Mouse (Mus musculus): ENCODE measurements around the gene Sf3a3.
"Not testable (repeated sequence)": the region's sequence is repeated elsewhere in the genome, so short reads cannot be mapped to it uniquely, and the experiment has no call there.

Gene Sf3a3

DNA sequence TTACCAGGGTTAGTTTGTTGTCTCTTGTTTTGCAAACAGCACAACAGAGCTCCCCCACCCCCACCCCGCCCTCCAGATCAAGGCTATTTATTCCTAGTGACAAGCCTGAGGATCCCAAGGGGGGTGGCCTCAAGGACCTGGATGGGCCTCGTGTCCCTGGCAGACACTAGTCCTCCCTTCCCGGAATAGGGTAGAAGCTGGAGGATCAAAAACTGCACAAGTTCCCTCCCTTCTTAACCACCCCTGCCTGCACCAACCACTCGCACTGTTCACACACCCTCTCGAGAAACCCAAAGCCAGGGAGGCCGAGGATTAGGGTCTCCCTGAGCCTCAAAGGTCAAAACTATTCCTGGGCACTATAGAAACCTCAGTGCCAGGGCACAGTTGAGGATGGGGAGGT is 14.8 kb upstream of the Sf3a3 start:
- no peak for DNase-seq (ENCODE audit: low spot score in 2 of 2)

GRCm38 (mm10) chr4:124700248-124700971 is 14.2 kb upstream of the Sf3a3 start, which contains the start of gene Fhl3:
Fhl3 (plus strand) TSS chr4:124700701.
- no peak for DNase-seq (ENCODE audit: low spot score in 2 of 2)

GRCm38 (mm10) chr4:124701052-124701845 is 13.3 kb upstream of the Sf3a3 start:
- no peak for DNase-seq (ENCODE audit: low spot score in 2 of 2)

- no peak for DNase-seq (ENCODE audit: low spot score in 2 of 2)
Measured at GRCm38 (mm10) chr4:124701916-124702315, 12.7 kb upstream of the Sf3a3 start.

- DNase-seq (ENCODE audit: low spot score in 2 of 2) = no peak
Measured at GRCm38 (mm10) chr4:124703406-124703805, 11.2 kb upstream of the Sf3a3 start.

GRCm38 (mm10) chr4:124703881-124704796 is 10.4 kb upstream of the Sf3a3 start:
- DNase-seq (ENCODE audit: low spot score in 2 of 2) = no peak

GRCm38 (mm10) chr4:124704797-124705474 is 9.6 kb upstream of the Sf3a3 start:
- no peak for DNase-seq (ENCODE audit: low spot score in 2 of 2)

- DNase-seq (ENCODE audit: low spot score in 2 of 2) = no peak
Measured at GRCm38 (mm10) chr4:124705661-124706269, 8.8 kb upstream of the Sf3a3 start.

DNA sequence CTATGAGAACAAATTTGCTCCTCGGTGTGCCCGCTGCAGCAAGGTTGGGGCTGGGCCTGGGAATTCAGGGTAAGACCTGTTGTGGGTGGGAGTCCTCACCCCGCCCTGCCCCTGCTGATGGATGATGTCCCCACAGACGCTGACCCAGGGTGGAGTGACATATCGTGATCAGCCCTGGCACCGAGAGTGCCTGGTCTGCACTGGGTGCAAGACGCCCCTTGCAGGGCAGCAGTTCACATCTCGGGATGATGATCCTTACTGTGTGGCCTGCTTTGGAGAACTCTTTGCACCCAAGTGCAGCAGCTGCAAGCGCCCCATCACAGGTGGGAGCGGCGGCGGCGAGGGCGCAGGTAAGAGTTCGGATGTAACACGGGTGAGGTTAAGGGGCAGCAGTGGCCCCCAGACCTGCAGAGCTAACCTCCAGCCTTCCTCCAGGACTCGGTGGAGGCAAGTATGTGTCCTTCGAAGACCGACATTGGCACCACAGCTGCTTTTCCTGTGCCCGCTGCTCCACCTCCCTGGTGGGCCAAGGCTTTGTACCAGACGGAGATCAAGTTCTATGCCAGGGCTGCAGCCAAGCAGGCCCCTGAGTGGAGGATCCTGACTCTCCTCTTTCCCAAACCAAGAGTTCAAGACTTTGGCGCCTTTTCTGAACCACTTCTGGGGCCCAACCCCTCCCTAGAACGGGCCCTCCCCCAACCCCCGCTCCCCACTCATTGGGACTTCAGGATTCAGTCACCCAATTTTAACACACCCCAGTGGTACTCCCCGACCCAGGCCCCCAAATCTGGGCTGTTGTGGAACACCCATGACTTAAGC is 7.0 kb upstream of the Sf3a3 start:
- not testable (repeated sequence) for DNase-seq (ENCODE audit: low spot score in 2 of 2)

GRCm38 (mm10) chr4:124708200-124708517 is 6.4 kb upstream of the Sf3a3 start:
- DNase-seq (ENCODE audit: low spot score in 2 of 2) = not testable (repeated sequence)

DNA sequence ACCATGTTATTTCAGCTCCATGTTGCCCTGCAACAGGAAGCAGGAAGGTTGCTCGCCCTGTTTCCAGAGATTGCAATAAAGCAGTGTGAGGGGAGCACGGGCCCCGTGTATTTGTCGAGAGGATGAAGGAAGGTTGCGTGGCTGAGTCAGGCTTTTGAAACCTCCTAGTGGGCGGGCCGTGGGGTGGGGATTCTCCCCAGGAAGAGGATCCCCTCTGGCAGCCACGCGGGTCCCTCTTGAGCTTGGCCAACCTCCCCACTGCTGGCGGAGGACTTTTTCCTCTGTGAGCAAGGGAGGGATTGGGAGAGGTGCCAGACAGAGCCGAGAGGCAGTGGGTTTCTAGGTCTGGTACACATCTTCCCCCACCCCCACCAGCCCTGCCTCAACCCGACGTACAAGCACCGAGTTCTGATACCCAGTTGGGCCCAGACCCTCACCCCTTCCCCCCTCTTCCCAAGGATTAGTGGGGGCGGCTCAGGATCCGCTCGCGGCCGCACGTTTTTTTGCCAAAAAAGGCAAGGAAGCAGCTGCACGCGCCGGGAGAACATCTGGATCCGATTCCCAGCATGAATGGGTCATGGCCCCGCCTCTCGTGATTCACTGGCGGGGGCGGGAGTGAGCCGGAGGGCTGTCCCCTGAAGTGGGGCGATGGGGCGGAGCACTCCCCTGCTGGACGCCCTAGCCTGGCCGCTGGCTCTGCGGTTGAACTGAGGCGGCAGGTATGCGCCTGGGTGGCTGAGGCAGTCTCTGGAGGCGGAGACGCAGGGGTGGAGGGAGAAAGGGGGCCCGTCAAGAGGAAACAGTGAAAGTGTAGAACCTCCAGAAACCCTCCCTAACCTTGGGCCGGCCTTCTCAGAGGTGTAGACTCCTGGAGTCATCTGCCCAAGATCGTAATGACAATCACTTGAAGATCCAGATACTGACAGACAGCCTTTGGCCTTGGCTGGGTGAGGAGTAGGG is 5.8 kb upstream of the Sf3a3 start:
- peak; percentile 60 to 70 for DNase-seq (ENCODE audit: low spot score in 2 of 2)

- DNase-seq (ENCODE audit: low spot score in 2 of 2) = no peak
Measured at GRCm38 (mm10) chr4:124709961-124710446, 4.6 kb upstream of the Sf3a3 start.

- no peak for DNase-seq (ENCODE audit: low spot score in 2 of 2)
Measured at GRCm38 (mm10) chr4:124710776-124711291, 3.7 kb upstream of the Sf3a3 start.

- DNase-seq (ENCODE audit: low spot score in 2 of 2) = no peak
Measured at GRCm38 (mm10) chr4:124712618-124713017, 2.0 kb upstream of the Sf3a3 start.

- not testable (repeated sequence) for DNase-seq (ENCODE audit: low spot score in 2 of 2)
Measured at GRCm38 (mm10) chr4:124713850-124714249, 726 bp upstream of the Sf3a3 start.

DNA sequence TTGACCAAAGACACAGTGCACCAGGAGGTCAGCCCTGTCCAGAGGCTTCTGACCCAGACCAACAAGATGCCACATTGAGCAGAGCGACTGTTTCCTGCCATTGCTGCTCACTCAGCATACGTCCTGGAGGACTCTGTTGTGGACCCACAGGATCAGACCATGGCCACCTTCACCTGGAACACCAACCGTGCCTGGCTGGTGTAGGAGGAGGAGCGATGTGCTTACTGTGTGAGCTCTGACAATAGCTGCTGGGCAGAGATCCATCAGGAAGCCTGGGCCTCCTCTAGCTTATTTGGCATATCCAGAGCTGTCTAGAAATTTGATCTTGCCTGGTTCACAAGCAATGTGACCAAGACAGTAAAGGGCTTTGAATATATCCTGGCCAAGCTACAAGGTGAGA is 4.5 kb downstream of the Sf3a3 start:
- DNase-seq (ENCODE audit: low spot score in 2 of 2) = no peak

DNA sequence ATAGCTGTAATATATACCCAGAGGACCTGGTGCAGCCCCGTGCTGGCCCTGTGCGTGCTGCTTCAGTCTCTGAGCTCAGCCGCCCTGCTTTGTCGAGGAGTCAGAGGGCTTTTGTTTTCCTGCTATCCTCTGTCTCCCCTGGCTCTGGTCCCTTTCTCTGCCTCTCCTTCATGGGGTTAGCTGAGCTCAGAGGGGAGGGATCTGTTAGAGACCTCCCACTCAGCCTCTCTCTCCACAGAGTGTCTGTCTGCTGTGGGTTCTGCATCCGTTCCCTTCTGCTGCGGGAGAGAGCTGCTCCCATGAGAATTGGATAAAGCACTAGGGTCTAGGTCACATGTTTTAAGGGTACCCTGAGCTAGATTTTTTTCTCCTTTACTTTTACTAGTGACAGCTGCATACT is 11.5 kb downstream of the Sf3a3 start:
- no peak for DNase-seq (ENCODE audit: low spot score in 2 of 2)

GRCm38 (mm10) chr4:124736952-124737351 is 22.4 kb downstream of the Sf3a3 start:
- DNase-seq (ENCODE audit: low spot score in 2 of 2) = no peak

DNA sequence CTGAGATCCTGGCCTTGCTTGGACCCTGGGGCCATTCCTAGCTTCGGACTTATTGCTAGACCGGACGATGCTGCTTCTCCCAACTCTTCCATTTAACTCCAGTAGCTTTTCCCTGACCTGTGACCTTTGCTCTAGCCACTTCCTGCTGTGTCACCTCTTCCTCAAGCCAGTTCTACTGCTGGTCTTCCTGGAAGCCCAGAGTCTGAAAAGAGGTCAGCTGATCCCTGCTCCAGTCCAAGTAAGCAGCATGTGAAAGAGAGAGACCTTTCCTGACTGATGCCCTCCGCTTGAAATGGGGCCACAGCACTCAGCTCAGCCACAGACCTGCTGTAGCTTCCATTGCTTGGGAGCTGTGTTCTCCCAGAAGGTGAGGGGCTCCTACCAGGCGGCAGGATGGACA is 22.9 kb downstream of the Sf3a3 start:
- no peak for DNase-seq (ENCODE audit: low spot score in 2 of 2)

Measured in frontal cortex, postnatal 14 days (tissue).